ENCODE assay signal across 8 mouse cellular contexts in genomic region chr17:56241541-56242401, GRCm38 (mm10). TPM values are rescaled to one million over a fixed set of nuclear protein-coding genes. Genes with fewer than 3 reads are reported as not detected.
DNase-seq lines count a peak whose midpoint lies in the region; ATAC-seq and TF ChIP-seq lines count a peak whose summit lies in the region.

No protein-coding gene starts in this region.

- WGBS in kidney, adult 2 months = 2% methylated on average over 33 of the region's 33 CpGs
- 3% methylated on average over 33 of the region's 33 CpGs for WGBS in limb, embryonic 12.5 days
- under 1% methylated on average over 33 of the region's 33 CpGs for WGBS in midbrain, postnatal 0 days

- no peak overlapping the region for H3K4me2 ChIP-seq in limb, embryonic 12.5 days
- H3K4me2 ChIP-seq in midbrain, postnatal 0 days (ENCODE audit: low read depth, low read length, poor library complexity, severe bottlenecking) = peak overlapping the region; percentile 44

- H3K27me3 ChIP-seq in kidney, adult 2 months (replicated peaks; ENCODE audit: control insufficient read depth, insufficient read depth, low read length) = no peaks in the 10 kb centered on the region
- H3K27me3 ChIP-seq in limb, embryonic 12.5 days = peaks cover 18% of the 10 kb centered on the region
- no peaks in the 10 kb centered on the region for H3K27me3 ChIP-seq in midbrain, postnatal 0 days (ENCODE audit: insufficient read depth, low read length)

- no peaks in the 10 kb centered on the region for H3K36me3 ChIP-seq in kidney, adult 2 months (ENCODE audit: control insufficient read depth, insufficient read depth, low read length)
- H3K36me3 ChIP-seq in limb, embryonic 12.5 days = no peaks in the 10 kb centered on the region
- H3K36me3 ChIP-seq in midbrain, postnatal 0 days (ENCODE audit: insufficient read depth, low read length) = no peaks in the 10 kb centered on the region

- H3K4me1 ChIP-seq in kidney, adult 2 months (ENCODE audit: control insufficient read depth, insufficient read depth, low read length) = no peaks in the 10 kb centered on the region
- H3K4me1 ChIP-seq in limb, embryonic 12.5 days (replicated peaks) = 0 out of 2 replicates have a peak, but pooled peaks cover 4% of the 10 kb centered on the region
- no peaks in the 10 kb centered on the region for H3K4me1 ChIP-seq in midbrain, postnatal 0 days (ENCODE audit: insufficient read depth, low read length)

- H3K27ac ChIP-seq in kidney, adult 2 months (ENCODE audit: insufficient read depth, low read depth, low read length) = no peak overlapping the region
- H3K27ac ChIP-seq in limb, embryonic 12.5 days = no peak overlapping the region
- peak overlapping the region; percentile 40 for H3K27ac ChIP-seq in midbrain, postnatal 0 days (ENCODE audit: low read depth, low read length)

- no peak overlapping the region for H3K4me3 ChIP-seq in kidney, adult 2 months (ENCODE audit: insufficient read depth, low read depth, low read length)
- H3K4me3 ChIP-seq in limb, embryonic 12.5 days (replicated peaks) = no peak overlapping the region
- peak overlapping the region; percentile 45 for H3K4me3 ChIP-seq in midbrain, postnatal 0 days (ENCODE audit: low read depth, low read length)

- peak; percentile 78 to 94 for DNase-seq in heart, adult 18-20 months
- no peak for DNase-seq in heart, postnatal 25 days (ENCODE audit: low spot score)
- peak; percentile 73 to 74 for DNase-seq in cerebellum, postnatal 4 days (ENCODE audit: low spot score in 2 of 2)
- peak; percentile 67 for DNase-seq in gastrocnemius, postnatal 25 days
- peak; percentile 86 for DNase-seq in kidney, adult 2 months
- peak; percentile 90 for DNase-seq in midbrain, postnatal 0 days (ENCODE audit: low spot score)
- DNase-seq in spleen, postnatal 10 days (ENCODE audit: low spot score in 2 of 2) = peak; percentile 76 to 94

- intact Hi-C loops in heart, postnatal 25 days (cut with DNase I) = no loop called here

- no peak for TF ChIP-seq POLR2A in kidney, adult 2 months (IDR thresholded peaks at IDR 0.05; ENCODE audit: low read depth, low read length)

- peak; percentile 80; the same call in 1 of the 2 replicates for ATAC-seq in limb, embryonic 12.5 days (ENCODE audit: insufficient number of reproducible peaks, insufficient read depth, low FRiP score, low TSS enrichment, low read depth)
- peak; percentile 91 for ATAC-seq in midbrain, postnatal 0 days (ENCODE audit: low FRiP score)

- no peak overlapping the region for H3K9ac ChIP-seq in limb, embryonic 12.5 days (replicated peaks)
- H3K9ac ChIP-seq in midbrain, postnatal 0 days (replicated peaks; ENCODE audit: low read length, poor library complexity, severe bottlenecking) = peak overlapping the region; percentile 61

- 0 out of 2 replicates have a peak, but pooled peaks have one; percentile 25 for TF ChIP-seq CTCF in kidney, adult 2 months (conservative IDR thresholded peaks at IDR 0.05; ENCODE audit: insufficient read depth, insufficient read length, low read depth, low read length)
- TF ChIP-seq CTCF in midbrain, postnatal 0 days (IDR thresholded peaks at IDR 0.05) = peak; percentile 44

- H3K9me3 ChIP-seq in limb, embryonic 12.5 days = no peaks in the 10 kb centered on the region
- H3K9me3 ChIP-seq in midbrain, postnatal 0 days (ENCODE audit: low read length) = no peaks in the 10 kb centered on the region

RNA-seq across cellular contexts. Expression of gene Fem1a, which starts 14.8 kb away (rescaled TPM):
- total RNA-seq in heart, adult 18-20 months (2021) = 100 to 1,000 TPM; 115 to 117 TPM
- 100 to 1,000 TPM; 102 to 105 TPM for total RNA-seq in heart, postnatal 25 days (2021)
- 100 to 1,000 TPM; 133 to 135 TPM for total RNA-seq in gastrocnemius, postnatal 25 days (2021)
- polyA plus RNA-seq in kidney, adult 2 months (2012; rRNA removed) = 23.7 and 28.2 TPM in 2 replicates
- 13.4 and 14.6 TPM in 2 replicates for polyA plus RNA-seq in limb, embryonic 12.5 days (2016; fragmentation: Nextera tagmentation; extraction: Ambion mirVana)
- total RNA-seq in midbrain, postnatal 0 days (2014; rRNA removed) = 43.2 and 45.3 TPM in 2 replicates
- polyA plus RNA-seq in midbrain, postnatal 0 days (2015; fragmentation: Nextera tagmentation; extraction: Ambion mirVana) = 13.8 and 14.2 TPM in 2 replicates

RNA-seq across cellular contexts. Expression of gene Dpp9, which starts 23.1 kb away (rescaled TPM):
- total RNA-seq in heart, adult 18-20 months (2021) = 10 to 100 TPM; 43.7 to 44.3 TPM
- 10 to 100 TPM; 37.1 to 39.1 TPM for total RNA-seq in heart, postnatal 25 days (2021)
- total RNA-seq in gastrocnemius, postnatal 25 days (2021) = 10 to 100 TPM; 27.1 to 31.8 TPM
- polyA plus RNA-seq in kidney, adult 2 months (2012; rRNA removed) = 35.6 and 40.9 TPM in 2 replicates
- polyA plus RNA-seq in limb, embryonic 12.5 days (2016; fragmentation: Nextera tagmentation; extraction: Ambion mirVana) = 36.2 and 37.7 TPM in 2 replicates
- 24.6 and 29.7 TPM in 2 replicates for total RNA-seq in midbrain, postnatal 0 days (2014; rRNA removed)
- polyA plus RNA-seq in midbrain, postnatal 0 days (2015; fragmentation: Nextera tagmentation; extraction: Ambion mirVana) = 19.4 and 19.7 TPM in 2 replicates

RNA-seq across cellular contexts. Expression of gene Ticam1, which starts 34.8 kb away (rescaled TPM):
- 1 to 10 TPM; 9.1 to 9.2 TPM for total RNA-seq in heart, adult 18-20 months (2021)
- total RNA-seq in heart, postnatal 25 days (2021) = 1 to 10 TPM; 7.6 to 9.8 TPM
- total RNA-seq in gastrocnemius, postnatal 25 days (2021) = 1 to 10 TPM; 2.8 to 3.0 TPM
- 33.3 and 34.7 TPM in 2 replicates for polyA plus RNA-seq in kidney, adult 2 months (2012; rRNA removed)
- polyA plus RNA-seq in limb, embryonic 12.5 days (2016; fragmentation: Nextera tagmentation; extraction: Ambion mirVana) = 3.0 and 3.8 TPM in 2 replicates
- total RNA-seq in midbrain, postnatal 0 days (2014; rRNA removed) = 3.1 and 3.7 TPM in 2 replicates
- 0.91 and 1.1 TPM in 2 replicates for polyA plus RNA-seq in midbrain, postnatal 0 days (2015; fragmentation: Nextera tagmentation; extraction: Ambion mirVana)

RNA-seq across cellular contexts. Expression of gene Plin3, which starts 50.9 kb away (rescaled TPM):
- total RNA-seq in heart, adult 18-20 months (2021) = 100 to 1,000 TPM; 178 to 190 TPM
- 100 to 1,000 TPM; 154 to 171 TPM for total RNA-seq in heart, postnatal 25 days (2021)
- 10 to 100 TPM; 35.3 to 39.1 TPM for total RNA-seq in gastrocnemius, postnatal 25 days (2021)
- polyA plus RNA-seq in kidney, adult 2 months (2012; rRNA removed) = 34.8 and 43.1 TPM in 2 replicates
- 62.7 and 71.7 TPM in 2 replicates for polyA plus RNA-seq in limb, embryonic 12.5 days (2016; fragmentation: Nextera tagmentation; extraction: Ambion mirVana)
- 8.1 and 12.4 TPM in 2 replicates for total RNA-seq in midbrain, postnatal 0 days (2014; rRNA removed)
- 9.6 and 12.1 TPM in 2 replicates for polyA plus RNA-seq in midbrain, postnatal 0 days (2015; fragmentation: Nextera tagmentation; extraction: Ambion mirVana)

RNA-seq across cellular contexts. Expression of gene Mydgf, which starts 58.1 kb away (rescaled TPM):
- total RNA-seq in heart, adult 18-20 months (2021) = 10 to 100 TPM; 25.4 to 26.1 TPM
- total RNA-seq in heart, postnatal 25 days (2021) = 10 to 100 TPM; 30.2 to 33.0 TPM
- total RNA-seq in gastrocnemius, postnatal 25 days (2021) = 10 to 100 TPM; 20.3 to 21.7 TPM
- polyA plus RNA-seq in kidney, adult 2 months (2012; rRNA removed) = 60.6 and 71.7 TPM in 2 replicates
- 69.3 and 78.4 TPM in 2 replicates for polyA plus RNA-seq in limb, embryonic 12.5 days (2016; fragmentation: Nextera tagmentation; extraction: Ambion mirVana)
- 41.7 and 49.3 TPM in 2 replicates for total RNA-seq in midbrain, postnatal 0 days (2014; rRNA removed)
- polyA plus RNA-seq in midbrain, postnatal 0 days (2015; fragmentation: Nextera tagmentation; extraction: Ambion mirVana) = 75.8 and 82.5 TPM in 2 replicates
